Mouse (Mus musculus) MEL-GATA-1-ER (cell line): ENCODE data around the gene Slc22a26.
"Not testable (repeated sequence)": the region's sequence is repeated elsewhere in the genome, so short reads cannot be mapped to it uniquely, and the experiment has no call there.

Source experiments
- DNase-seq: peaks from one replicate; pipeline ENCODE4 v3.0.0-alpha.2; 2012; ENCODE audit warnings: low read depth; ENCODE audit errors: extremely low read depth

The Slc22a26 gene

GRCm38 (mm10) chr19:7802571-7802970, at the start of gene Slc22a26:
Gene Slc22a26, minus strand, starts transcription at chr19:7802667.
- no peak for DNase-seq

DNA sequence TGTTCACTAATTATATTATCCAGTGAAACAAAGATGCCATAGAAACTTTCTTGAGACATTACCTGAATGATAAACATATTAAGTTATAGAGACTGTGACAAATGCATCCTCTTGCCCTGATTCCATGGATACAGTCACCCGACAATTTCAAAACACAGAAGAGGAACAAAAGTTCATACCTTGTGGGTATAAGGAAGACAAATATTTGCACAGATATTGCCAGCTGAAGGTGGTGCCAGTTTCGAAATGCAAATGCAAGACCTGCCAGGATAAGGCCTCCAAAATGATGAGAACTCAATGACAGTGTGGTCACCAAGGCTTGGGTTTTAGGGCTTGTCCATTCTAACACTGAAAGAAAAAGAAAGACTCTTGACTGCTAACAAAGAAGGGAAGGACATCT, 27.4 kb upstream of the Slc22a26 start:
- DNase-seq: no peak

DNA sequence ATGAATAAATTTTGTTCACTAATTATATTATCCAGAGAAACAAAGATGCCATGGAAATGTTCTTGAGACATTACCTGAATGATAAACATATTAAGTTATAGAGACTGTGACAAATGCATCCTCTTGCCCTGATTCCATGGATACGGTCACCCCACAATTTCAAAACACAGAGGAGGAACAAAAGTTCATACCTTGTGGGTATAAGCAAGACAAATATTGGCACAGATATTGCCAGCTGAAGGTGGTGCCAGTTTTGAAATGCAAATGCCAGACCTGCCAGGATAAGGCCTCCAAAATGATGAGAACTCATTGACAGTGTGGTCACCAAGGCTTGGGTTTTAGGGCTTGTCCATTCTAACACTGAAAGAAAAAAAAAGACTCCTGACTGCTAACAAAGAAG, 11.9 kb downstream of the Slc22a26 start:
- no peak for DNase-seq

- no peak for DNase-seq
These were observed 27.2 kb downstream of the Slc22a26 start for GRCm38 (mm10) chr19:7775306-7775705.

GRCm38 (mm10) chr19:7766124-7766523, 36.3 kb downstream of the Slc22a26 start:
- DNase-seq: no peak

- no peak for DNase-seq
These were observed 36.9 kb downstream of the Slc22a26 start for GRCm38 (mm10) chr19:7765599-7765998.

DNA sequence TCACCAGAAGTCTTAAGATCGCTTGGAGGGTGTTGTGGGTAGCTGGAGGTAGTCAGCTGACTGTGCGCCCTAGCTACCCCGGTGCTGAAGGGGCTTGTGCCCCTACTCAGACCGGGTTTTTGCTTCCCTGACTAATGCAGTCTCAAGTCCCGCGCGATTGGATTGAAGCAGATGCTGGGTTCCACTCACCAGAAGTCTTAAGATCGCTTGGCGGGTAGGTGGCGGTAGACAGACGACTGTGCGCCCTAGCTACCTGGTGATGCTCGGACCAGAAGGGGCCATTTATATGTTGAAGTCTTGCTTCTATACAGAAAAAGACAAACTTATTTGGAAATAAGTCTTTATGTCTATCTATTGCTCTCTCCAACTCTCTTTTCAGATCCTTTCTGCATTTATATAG, 49.1 kb downstream of the Slc22a26 start:
- DNase-seq: not testable (repeated sequence)
